Mouse (Mus musculus) kidney, postnatal 14 days (tissue): ENCODE results near the gene Ang6.
"Not testable (repeated sequence)": the region's sequence is repeated elsewhere in the genome, so short reads cannot be mapped to it uniquely, and the experiment has no call there.

Source experiments
- DNase-seq: peaks from one replicate; pipeline ENCODE4 v3.0.0; 2022; ENCODE audit warnings: mixed read lengths

The Ang6 gene

GRCm38 (mm10) chr14:44002169-44002568 lies at the start of gene Ang6:
Gene Ang6, minus strand, starts transcription at chr14:44002269.
- DNase-seq = no peak

- DNase-seq = not testable (repeated sequence)
Observed at GRCm38 (mm10) chr14:44046567-44046966, 44.5 kb upstream of the Ang6 start.

- not testable (repeated sequence) for DNase-seq
Observed at GRCm38 (mm10) chr14:44031828-44032227, 29.8 kb upstream of the Ang6 start.

- not testable (repeated sequence) for DNase-seq
Observed at GRCm38 (mm10) chr14:44009686-44010085, 7.6 kb upstream of the Ang6 start.

GRCm38 (mm10) chr14:44008021-44008420 lies 6.0 kb upstream of the Ang6 start:
- DNase-seq = not testable (repeated sequence)

GRCm38 (mm10) chr14:44001600-44001999 lies 469 bp downstream of the Ang6 start:
- no peak for DNase-seq

- not testable (repeated sequence) for DNase-seq
Observed at GRCm38 (mm10) chr14:43998455-43999000, 3.5 kb downstream of the Ang6 start.

GRCm38 (mm10) chr14:43987404-43987803 lies 14.7 kb downstream of the Ang6 start:
- peak; percentile 69 for DNase-seq

- peak; percentile 6 for DNase-seq
Observed at GRCm38 (mm10) chr14:43986147-43986546, 15.9 kb downstream of the Ang6 start.

- DNase-seq = peak; percentile 45
Observed at GRCm38 (mm10) chr14:43983897-43984296, 18.2 kb downstream of the Ang6 start.

- no peak for DNase-seq
Observed at GRCm38 (mm10) chr14:43983454-43983853, 18.6 kb downstream of the Ang6 start.

GRCm38 (mm10) chr14:43956769-43957168 lies 45.3 kb downstream of the Ang6 start, which contains the start of gene Ang5:
Gene Ang5, plus strand, starts transcription at chr14:43957069.
- DNase-seq = not testable (repeated sequence)

- not testable (repeated sequence) for DNase-seq
Observed at GRCm38 (mm10) chr14:43955074-43955473, 47.0 kb downstream of the Ang6 start.

- DNase-seq = not testable (repeated sequence)
Observed at GRCm38 (mm10) chr14:43953382-43953781, 48.7 kb downstream of the Ang6 start.
